Mouse (Mus musculus) limb, embryonic 13.5 days (tissue): ENCODE data around the gene Tsga10. TPM values are rescaled to one million over a fixed set of nuclear protein-coding genes. Genes with fewer than 3 reads are reported as not detected.

ENCODE experiments used
- ATAC-seq: fragments of 200-750 bp; cut with Nextera tagmentation; 2 replicates; pipeline ENCODE4 v1.8.0; 2017; ENCODE audit warnings: low read depth, moderate number of reproducible peaks, moderate TSS enrichment; ENCODE audit not compliant: low FRiP score
- H3K27ac ChIP-seq: fragments of 300-500 bp; sonication (generic); 2 replicates; pipeline ENCODE4 v1.5.1; 2015; ENCODE audit warnings: inconsistent platforms, mild to moderate bottlenecking, moderate library complexity
- H3K27me3 ChIP-seq: fragments of 300-500 bp; sonication (generic); 2 replicates; pipeline ENCODE4 v1.6.1; 2015; ENCODE audit warnings: mild to moderate bottlenecking, inconsistent platforms
- H3K36me3 ChIP-seq: fragments of 300-500 bp; sonication (generic); 2 replicates; pipeline ENCODE4 v1.6.1; 2015; ENCODE audit warnings: inconsistent platforms, mild to moderate bottlenecking, moderate library complexity
- H3K4me1 ChIP-seq: fragments of 300-500 bp; sonication (generic); 2 replicates; pipeline ENCODE4 v1.6.1; 2015; ENCODE audit warnings: inconsistent platforms
- H3K4me2 ChIP-seq: fragments of 300-500 bp; sonication (generic); replicated peaks from 2 replicates; pipeline ENCODE4 v1.6.1; 2015; ENCODE audit warnings: inconsistent platforms, mild to moderate bottlenecking, moderate library complexity
- H3K4me3 ChIP-seq: fragments of 300-500 bp; sonication (generic); 2 replicates; pipeline ENCODE4 v1.5.1; 2015; ENCODE audit warnings: moderate library complexity, mild to moderate bottlenecking, inconsistent platforms
- H3K9ac ChIP-seq: fragments of 300-500 bp; sonication (generic); 2 replicates; pipeline ENCODE4 v1.6.1; 2015; ENCODE audit warnings: mild to moderate bottlenecking, inconsistent platforms
- H3K9me3 ChIP-seq: fragments of 300-500 bp; sonication (generic); 2 replicates; pipeline ENCODE4 v1.6.1; 2016; ENCODE audit warnings: inconsistent platforms
- WGBS: fragments of 180-500 bp; shearing (Covaris S2); methylation state at CpG from one replicate; pipeline ENCODE4 v1.1.7; 2015; 5-methylcytosine and 5-hydroxymethylcytosine counted together
- polyA plus RNA-seq: library from polyadenylated mRNA; unstranded; fragments of >200 nt; fragmentation: Nextera tagmentation; extraction: Ambion mirVana; gene quantifications from 2 replicates; pipeline ENCODE4 v1.2.1, GENCODE M21; 2015

Gene Tsga10
- polyA plus RNA-seq, 1 experiment from 2014 or later, result 7.5 TPM

DNA sequence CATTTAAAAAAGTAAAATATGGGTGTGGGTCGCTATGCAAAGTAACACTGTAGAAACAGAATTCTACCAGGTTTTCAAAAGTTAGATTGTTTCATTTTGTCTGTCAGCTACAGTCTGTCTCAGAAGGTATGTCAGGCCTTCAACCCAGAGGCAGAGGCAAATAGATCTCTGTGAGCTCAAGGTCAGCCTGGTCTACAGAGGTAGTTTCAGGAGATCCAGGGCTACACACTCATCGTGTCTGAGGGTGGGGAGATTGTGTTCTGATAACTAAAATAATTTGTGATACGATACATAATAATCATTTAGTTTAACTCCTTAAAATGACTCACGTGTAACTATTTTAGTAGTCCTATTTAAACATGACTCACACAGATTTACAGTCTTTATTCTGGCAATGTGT, 6.9 kb upstream of the Tsga10 start:
- peak overlapping the region; percentile 65 for H3K4me2 ChIP-seq
- no peak for ATAC-seq
- 90% methylated on average over 4 of the region's 4 CpGs for WGBS
- H3K27ac ChIP-seq, result no peak overlapping the region
- H3K9ac ChIP-seq, result no peak overlapping the region
- H3K4me1 ChIP-seq, result peaks cover 8% of the 10 kb centered on the region
- H3K36me3 ChIP-seq, result peaks cover 35% of the 10 kb centered on the region
- peak overlapping the region; percentile 58; the same call in 1 of the 2 replicates for H3K4me3 ChIP-seq
- peaks cover 10% of the 10 kb centered on the region for H3K9me3 ChIP-seq
- H3K27me3 ChIP-seq, result peaks cover 7% of the 10 kb centered on the region; the same call in 1 of the 2 replicates

DNA sequence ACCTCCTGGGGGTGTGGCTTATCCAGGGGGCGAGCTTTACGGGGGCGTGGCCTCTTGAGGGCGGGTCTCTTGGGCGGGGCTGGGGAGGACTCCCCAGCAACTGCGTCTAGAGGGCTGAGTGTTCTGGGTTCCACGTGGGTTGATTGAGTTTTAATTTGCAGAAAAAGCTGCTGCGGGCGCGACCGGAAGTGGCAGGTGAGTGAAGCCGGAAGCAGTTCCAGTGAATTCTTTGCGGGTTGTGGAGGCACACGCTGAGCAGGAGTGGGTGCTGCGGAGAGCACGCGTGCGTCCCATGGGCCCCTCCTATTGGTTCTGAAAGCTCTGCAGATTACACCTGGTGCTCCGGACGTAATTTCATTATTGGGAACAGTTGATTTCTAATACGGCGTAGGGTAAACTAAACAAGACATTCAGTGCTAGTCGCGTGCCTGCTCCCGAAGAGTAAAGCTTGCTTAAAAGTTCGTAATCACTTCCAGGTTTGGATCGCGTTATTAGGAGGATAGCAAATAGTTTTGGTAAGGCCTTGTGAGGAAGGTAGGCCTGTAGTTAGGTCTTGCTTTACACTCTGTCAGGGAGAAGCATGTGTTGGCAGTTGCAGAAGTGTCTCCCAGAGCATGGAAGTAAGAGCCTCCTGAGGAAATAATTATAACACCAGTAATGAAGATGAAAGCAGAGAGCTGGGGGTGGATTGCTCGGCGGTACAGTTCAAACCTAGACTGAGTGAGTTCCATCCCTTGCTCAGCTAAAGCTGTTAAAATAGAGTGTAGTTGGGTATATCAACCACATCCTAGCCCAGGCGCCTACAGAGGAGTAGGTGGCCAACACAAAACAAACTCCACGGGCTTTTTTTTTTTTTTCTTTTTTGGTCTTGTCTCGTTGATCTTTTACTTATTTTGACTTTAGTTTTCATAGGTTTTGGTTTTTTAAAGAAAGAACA, 6.2 kb upstream of the Tsga10 start:
- Histone ChIP-seq H3K4me1 (peaks cover 8% of the 10 kb centered on the region), H3K36me3 (peaks cover 28% of the 10 kb centered on the region), H3K4me2 (peak overlapping the region; percentile 65), H3K27me3 (peaks cover 7% of the 10 kb centered on the region; the same call in 1 of the 2 replicates), H3K9ac (peak overlapping the region; percentile 58), H3K9me3 (peaks cover 10% of the 10 kb centered on the region), H3K27ac (peak overlapping the region; percentile 76), H3K4me3 (peak overlapping the region; percentile 58)
- ATAC-seq, result peak; percentile 94
- 5% methylated on average over 33 of the region's 33 CpGs for WGBS

DNA sequence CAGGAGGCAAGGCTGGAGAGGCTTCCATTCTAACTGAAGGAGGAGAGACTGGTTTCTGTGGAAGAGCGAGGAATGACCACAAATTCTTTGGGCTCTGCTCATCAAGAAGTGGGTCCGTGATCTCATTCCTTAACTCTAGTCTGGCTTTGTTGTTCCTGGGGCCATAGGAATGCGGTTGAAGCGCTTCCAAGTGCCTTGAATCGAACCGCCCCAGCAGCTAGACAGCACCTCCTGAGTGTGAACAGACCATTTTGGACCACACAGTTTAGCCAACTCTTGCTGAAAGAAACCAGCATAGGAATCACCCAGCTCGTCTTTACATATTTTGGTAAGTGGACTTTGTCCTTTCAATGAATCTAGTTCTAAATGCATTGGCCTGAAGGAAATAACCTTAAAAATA, 5.5 kb upstream of the Tsga10 start, which contains the start of gene Lipt1:
TSS of gene Lipt1 (plus strand) at position 35 of the 400 bp plus-strand sequence.
- WGBS, result 9% methylated on average over 7 of the region's 7 CpGs
- peaks cover 8% of the 10 kb centered on the region for H3K4me1 ChIP-seq
- peak; percentile 65; the same call in 1 of the 2 replicates for ATAC-seq
- peak within 1 kb of the TSS; percentile 65 for H3K4me2 ChIP-seq
- peak within 1 kb of the TSS; percentile 58 for H3K4me3 ChIP-seq
- peaks cover 21% of the 10 kb centered on the region for H3K36me3 ChIP-seq
- peak within 1 kb of the TSS; percentile 58 for H3K9ac ChIP-seq
- peaks cover 7% of the 10 kb centered on the region; the same call in 1 of the 2 replicates for H3K27me3 ChIP-seq
- H3K27ac ChIP-seq, result peak within 1 kb of the TSS; percentile 76
- H3K9me3 ChIP-seq, result peaks cover 10% of the 10 kb centered on the region

DNA sequence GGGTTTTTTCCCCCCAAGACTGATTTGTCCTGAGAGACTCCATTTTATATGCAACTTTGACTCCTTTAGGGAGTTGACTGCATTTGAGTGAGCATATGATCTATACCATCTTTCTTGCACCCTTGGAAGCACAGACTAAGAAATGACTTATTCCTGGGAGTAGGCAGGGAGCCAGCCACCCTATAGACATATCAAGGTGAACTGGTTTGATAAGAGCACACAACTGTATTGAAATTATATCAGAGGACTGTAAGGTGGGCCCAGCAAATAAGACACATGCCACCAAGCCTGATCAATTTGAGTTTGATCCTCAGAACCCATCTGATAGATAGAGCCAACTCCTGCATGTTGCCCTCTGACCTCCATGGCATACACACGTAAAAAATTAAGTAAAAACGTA, 3.1 kb upstream of the Tsga10 start:
- no peak for ATAC-seq
- WGBS, result 61% methylated on average over 2 of the region's 2 CpGs

GRCm38 (mm10) chr1:37868640-37869039, 2.4 kb upstream of the Tsga10 start:
- no peak overlapping the region for H3K9ac ChIP-seq
- H3K36me3 ChIP-seq, result no peaks in the 10 kb centered on the region
- H3K4me2 ChIP-seq, result no peak overlapping the region
- H3K9me3 ChIP-seq, result no peaks in the 10 kb centered on the region; the same call in 1 of the 2 replicates
- no peak overlapping the region for H3K27ac ChIP-seq
- no peak overlapping the region for H3K4me3 ChIP-seq
- peaks cover 7% of the 10 kb centered on the region; the same call in 1 of the 2 replicates for H3K27me3 ChIP-seq
- no peak for ATAC-seq
- peaks cover 16% of the 10 kb centered on the region for H3K4me1 ChIP-seq
- WGBS, result 60% methylated on average over 10 of the region's 10 CpGs

More for the DNA sequence above, 3.1 kb upstream of the Tsga10 start:
- H3K9ac ChIP-seq, result no peak overlapping the region
- H3K27me3 ChIP-seq, result peaks cover 7% of the 10 kb centered on the region; the same call in 1 of the 2 replicates
- H3K4me2 ChIP-seq, result no peak overlapping the region
- no peak overlapping the region for H3K4me3 ChIP-seq
- no peak overlapping the region for H3K27ac ChIP-seq
- H3K9me3 ChIP-seq, result no peaks in the 10 kb centered on the region; the same call in 1 of the 2 replicates
- H3K36me3 ChIP-seq, result no peaks in the 10 kb centered on the region
- peaks cover 13% of the 10 kb centered on the region for H3K4me1 ChIP-seq

DNA sequence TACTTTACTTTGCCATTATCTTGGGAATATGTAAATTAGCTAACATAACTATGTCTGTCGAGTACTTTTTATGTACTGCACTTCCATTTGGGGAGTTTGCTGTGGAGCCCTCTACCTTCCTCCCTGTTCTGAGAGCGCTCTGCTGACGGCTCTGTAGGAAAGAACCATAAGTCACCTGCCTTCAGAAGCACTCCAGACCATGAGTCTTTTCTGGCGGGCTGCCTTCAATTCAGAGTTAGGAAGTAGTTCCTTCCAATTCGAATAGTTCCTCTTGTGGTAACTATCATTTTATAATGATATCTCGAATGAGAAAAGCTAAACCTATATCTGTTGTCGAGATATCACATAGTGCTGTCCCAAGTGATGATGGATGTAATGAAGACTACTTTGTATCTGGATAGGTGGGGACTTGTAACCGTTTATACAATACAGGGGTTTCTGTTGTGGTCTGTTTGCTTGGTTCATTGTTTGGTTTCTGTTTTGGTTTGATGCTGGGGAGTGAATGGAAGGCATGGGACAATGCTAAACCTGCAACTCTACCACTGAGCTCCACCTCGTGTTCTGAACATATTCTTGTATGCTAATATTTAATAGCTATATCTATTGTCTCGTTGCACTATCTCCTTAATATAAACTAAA, 1.6 kb upstream of the Tsga10 start:
- Histone ChIP-seq H3K9ac (no peak overlapping the region), H3K27me3 (peaks cover 7% of the 10 kb centered on the region; the same call in 1 of the 2 replicates), H3K27ac (no peak overlapping the region), H3K4me2 (no peak overlapping the region), H3K9me3 (no peaks in the 10 kb centered on the region; the same call in 1 of the 2 replicates), H3K36me3 (no peaks in the 10 kb centered on the region), H3K4me1 (peaks cover 12% of the 10 kb centered on the region), H3K4me3 (no peak overlapping the region)
- no peak for ATAC-seq
- 69% methylated on average over 10 of the region's 10 CpGs for WGBS

GRCm38 (mm10) chr1:37867056-37867455, 827 bp upstream of the Tsga10 start:
- WGBS, result 70% methylated on average over 1 of the region's 1 CpGs
- Histone ChIP-seq H3K9ac (no peak overlapping the region), H3K27ac (no peak overlapping the region)

DNA sequence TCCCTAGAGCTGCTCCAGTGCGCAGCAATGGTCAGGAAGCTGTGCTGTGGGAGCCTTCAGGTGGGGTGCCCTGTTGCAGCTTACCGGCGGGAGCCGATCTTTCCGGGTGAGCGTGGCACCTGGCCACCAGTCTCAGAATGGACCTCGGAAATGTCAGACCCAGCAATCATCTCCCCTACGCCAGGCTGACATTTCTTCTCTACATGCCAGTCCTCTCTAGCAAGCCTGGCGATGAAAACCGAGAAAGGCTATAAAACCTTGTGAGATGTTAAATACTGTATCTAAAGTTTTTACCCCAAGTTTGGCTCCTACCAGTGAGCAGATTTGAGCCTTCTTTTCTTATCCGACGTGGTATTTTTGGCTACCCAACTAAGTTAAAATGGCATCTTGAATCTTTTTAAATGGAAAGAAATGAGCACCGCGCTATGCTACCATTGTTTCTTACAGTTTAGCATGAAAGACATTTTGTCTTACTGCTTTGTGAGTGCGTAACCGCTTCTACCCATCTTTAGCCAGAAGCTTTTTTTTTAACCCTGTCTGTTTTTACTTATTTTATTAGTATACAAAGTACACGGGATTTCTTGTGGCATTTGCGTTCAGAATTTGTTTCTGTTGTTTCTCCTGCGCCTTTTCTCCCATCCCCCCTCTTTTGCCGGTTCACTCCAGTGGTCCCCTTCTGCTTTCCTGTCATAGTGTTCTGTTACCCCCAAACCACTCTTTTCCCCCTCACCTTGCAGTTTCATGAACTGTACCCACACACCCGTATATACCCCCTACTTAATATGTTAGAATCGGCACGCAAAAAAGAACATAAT, 621 bp downstream of the Tsga10 start:
- H3K36me3 ChIP-seq, result no peaks in the 10 kb centered on the region
- H3K27me3 ChIP-seq, result peaks cover 7% of the 10 kb centered on the region; the same call in 1 of the 2 replicates
- H3K27ac ChIP-seq, result peak overlapping the region; percentile 70
- ATAC-seq, result no peak
- 10% methylated on average over 23 of the region's 23 CpGs for WGBS
- no peaks in the 10 kb centered on the region; the same call in 1 of the 2 replicates for H3K9me3 ChIP-seq
- peaks cover 8% of the 10 kb centered on the region for H3K4me1 ChIP-seq
- H3K4me2 ChIP-seq, result peak overlapping the region; percentile 78
- peak overlapping the region; percentile 68 for H3K4me3 ChIP-seq
- peak overlapping the region; percentile 69 for H3K9ac ChIP-seq

More at GRCm38 (mm10) chr1:37867056-37867455, 827 bp upstream of the Tsga10 start:
- H3K4me1 ChIP-seq, result peaks cover 12% of the 10 kb centered on the region
- peaks cover 7% of the 10 kb centered on the region; the same call in 1 of the 2 replicates for H3K27me3 ChIP-seq
- no peaks in the 10 kb centered on the region; the same call in 1 of the 2 replicates for H3K9me3 ChIP-seq
- no peak overlapping the region for H3K4me2 ChIP-seq
- no peak overlapping the region for H3K4me3 ChIP-seq
- ATAC-seq, result no peak
- no peaks in the 10 kb centered on the region for H3K36me3 ChIP-seq

GRCm38 (mm10) chr1:37864511-37865400, 1.5 kb downstream of the Tsga10 start:
- H3K27ac ChIP-seq, result peak overlapping the region; percentile 70
- under 1% methylated on average over 87 of the region's 90 CpGs for WGBS
- H3K9me3 ChIP-seq, result no peaks in the 10 kb centered on the region; the same call in 1 of the 2 replicates
- H3K4me3 ChIP-seq, result peak overlapping the region; percentile 68
- peak; percentile 98 for ATAC-seq
- H3K4me2 ChIP-seq, result peak overlapping the region; percentile 78
- H3K4me1 ChIP-seq, result peaks cover 8% of the 10 kb centered on the region
- peaks cover 7% of the 10 kb centered on the region; the same call in 1 of the 2 replicates for H3K27me3 ChIP-seq
- H3K9ac ChIP-seq, result peak overlapping the region; percentile 74
- no peaks in the 10 kb centered on the region for H3K36me3 ChIP-seq

GRCm38 (mm10) chr1:37850696-37851095, 15.5 kb downstream of the Tsga10 start:
- Histone ChIP-seq H3K27me3 (no peaks in the 10 kb centered on the region), H3K36me3 (no peaks in the 10 kb centered on the region), H3K9ac (no peak overlapping the region), H3K4me2 (no peak overlapping the region), H3K4me3 (no peak overlapping the region), H3K4me1 (no peaks in the 10 kb centered on the region; the same call in 1 of the 2 replicates), H3K27ac (no peak overlapping the region), H3K9me3 (no peaks in the 10 kb centered on the region)
- no peak for ATAC-seq
- WGBS, result 64% methylated on average over 2 of the region's 2 CpGs
